Mouse (Mus musculus) erythroid progenitor cell, adult 5-6 weeks (primary cell): ENCODE data around the gene Gm20532. TPM values are rescaled to one million over a fixed set of nuclear protein-coding genes. Genes with fewer than 3 reads are reported as not detected.

Experiments
- ATAC-seq: replicated peaks from 2 replicates; pipeline ENCODE4 v1.8.0; 2016; ENCODE audit warnings: moderate number of reproducible peaks, mild to moderate bottlenecking, moderate TSS enrichment, inconsistent platforms; ENCODE audit not compliant: poor library complexity, low FRiP score, severe bottlenecking
- total RNA-seq, 2 experiments: library from RNA; stranded (forward) in 1 of 2; stranded (reverse) in 1 of 2; fragments of 150-400 nt in 1 of 2; fragments of 186-747, 209-891 nt in 1 of 2; gene quantifications; 2 replicates each; pipeline versions ENCODE4 v1.2.3 to v1.2.4; 2015 to 2017; ENCODE audit warnings: low replicate concordance in 2 of 2

The Gm20532 gene
- total RNA-seq, 2 experiments from 2014 or later: not detected

GRCm38 (mm10) chr2:26611896-26612295 lies 25.5 kb downstream of the Gm20532 start:
- ATAC-seq: no peak

- ATAC-seq: no peak
Measured at GRCm38 (mm10) chr2:26614903-26615302, 28.5 kb downstream of the Gm20532 start.

GRCm38 (mm10) chr2:26615459-26616124 lies 29.2 kb downstream of the Gm20532 start:
- no peak for ATAC-seq

GRCm38 (mm10) chr2:26617331-26617730 lies 30.9 kb downstream of the Gm20532 start:
- ATAC-seq: no peak

- no peak for ATAC-seq
Measured at GRCm38 (mm10) chr2:26617928-26618327, 31.5 kb downstream of the Gm20532 start.

GRCm38 (mm10) chr2:26621246-26621645 lies 34.8 kb downstream of the Gm20532 start:
- no peak for ATAC-seq

GRCm38 (mm10) chr2:26622984-26623383 lies 36.5 kb downstream of the Gm20532 start:
- ATAC-seq: no peak

- ATAC-seq: no peak
Measured at GRCm38 (mm10) chr2:26625419-26625818, 39.0 kb downstream of the Gm20532 start.

- ATAC-seq: no peak
Measured at GRCm38 (mm10) chr2:26626081-26626480, 39.6 kb downstream of the Gm20532 start.

- ATAC-seq: no peak
Measured at GRCm38 (mm10) chr2:26627921-26628739, 41.7 kb downstream of the Gm20532 start, which contains the start of gene Fam69b. Gene Fam69b, plus strand, starts transcription at chr2:26628457.

GRCm38 (mm10) chr2:26628792-26629437 lies 42.5 kb downstream of the Gm20532 start:
- no peak for ATAC-seq

GRCm38 (mm10) chr2:26632541-26633395 lies 46.3 kb downstream of the Gm20532 start:
- no peak for ATAC-seq

- no peak for ATAC-seq
Measured at GRCm38 (mm10) chr2:26633953-26634530, 47.6 kb downstream of the Gm20532 start.

GRCm38 (mm10) chr2:26634629-26635488 lies 48.4 kb downstream of the Gm20532 start:
- no peak for ATAC-seq

- no peak for ATAC-seq
Measured at GRCm38 (mm10) chr2:26635489-26636324, 49.3 kb downstream of the Gm20532 start.

- ATAC-seq: no peak
Measured at GRCm38 (mm10) chr2:26636325-26636635, 49.8 kb downstream of the Gm20532 start.

- ATAC-seq: no peak
Measured at GRCm38 (mm10) chr2:26637316-26637932, 51.0 kb downstream of the Gm20532 start.
